Mouse (Mus musculus) ovary, adult 2 months (tissue): Measurements from ENCODE around the gene Myl12a. TPM values are rescaled to one million over a fixed set of nuclear protein-coding genes. Genes with fewer than 3 reads are reported as not detected.

Experiments used
- polyA plus RNA-seq: library from polyadenylated mRNA; depleted of rRNA; stranded (reverse); fragments of >200 nt; gene quantifications from 2 replicates; pipeline ENCODE4 v1.2.3, GENCODE M21; 2012; rRNA removed

The Myl12a gene
- 136 and 148 TPM in 2 replicates for polyA plus RNA-seq

GRCm38 (mm10) chr17:71002744-71003094, at the start of gene Myl12a:
Gene Myl12a, minus strand, starts transcription at chr17:71002878.

GRCm38 (mm10) chr17:71002081-71002743, 466 bp downstream of the Myl12a start, which contains the start of gene Myom1:
Gene Myom1, plus strand, starts transcription at chr17:71002633.

Other genes starting within 250 kb of the Myl12a start
- 88.3 and 163 TPM in 2 replicates for gene Tgif1, start 149.3 kb downstream of the Myl12a start, polyA plus RNA-seq
- 10.4 and 14.5 TPM in 2 replicates for gene Myom1, start 245 bp downstream of the Myl12a start, polyA plus RNA-seq
- 14.3 TPM in 2 replicates for gene Lpin2, start 179.7 kb upstream of the Myl12a start, polyA plus RNA-seq